Mouse (Mus musculus) monocyte, adult 2 months (primary cell): ENCODE measurements around the gene Gm15093.
"Not testable (repeated sequence)": the region's sequence is repeated elsewhere in the genome, so short reads cannot be mapped to it uniquely, and the experiment has no call there.

Experiments used
- DNase-seq, 2 experiments: peaks; one replicate each; pipeline ENCODE4 v3.0.0; 2022; ENCODE audit warnings: low spot score in 2 of 2, low read depth in 1 of 2

Gene Gm15093

DNA sequence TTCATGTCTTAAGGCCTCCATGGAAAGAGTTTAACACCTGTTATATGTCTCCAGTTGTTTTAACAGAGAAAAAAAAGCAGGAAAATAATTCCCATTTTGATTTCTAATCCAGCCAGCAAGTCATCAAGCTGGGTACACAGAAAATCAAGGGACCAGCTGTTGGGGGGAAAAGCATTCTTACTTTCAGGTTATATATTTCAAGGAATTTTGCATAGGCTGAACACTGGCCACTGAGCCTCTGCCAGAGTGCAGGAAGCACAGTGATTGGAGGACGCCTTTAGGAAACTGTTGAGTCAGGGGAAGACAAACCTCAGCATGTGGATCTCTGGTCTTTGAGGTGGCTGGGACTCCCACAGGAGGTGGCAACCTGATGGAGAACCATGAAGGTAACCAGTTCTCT lies at the start of gene Gm15093:
TSS of gene Gm15093 (plus strand) at position 301 of the 400 bp plus-strand sequence.
- not testable (repeated sequence) for DNase-seq
